Mouse (Mus musculus) intestine, embryonic 16.5 days (tissue): ENCODE measurements around the gene Sptb. TPM values are rescaled to one million over a fixed set of nuclear protein-coding genes. Genes with fewer than 3 reads are reported as not detected.

Experiments used
- ATAC-seq: fragments of 200-750 bp; cut with Nextera tagmentation; 2 replicates; pipeline ENCODE4 v1.8.0; 2017; ENCODE audit warnings: moderate TSS enrichment, moderate library complexity
- H3K27ac ChIP-seq: fragments of 300-500 bp; sonication (generic); 2 replicates; pipeline ENCODE4 v1.5.1; 2014; ENCODE audit warnings: mild to moderate bottlenecking, low read length
- H3K27me3 ChIP-seq: fragments of 300-500 bp; sonication (generic); replicated peaks from 2 replicates; pipeline ENCODE4 v1.6.1; 2014; ENCODE audit warnings: low read length, control low read depth, mixed read lengths; ENCODE audit not compliant: control insufficient read depth, insufficient read depth
- H3K36me3 ChIP-seq: fragments of 300-500 bp; sonication (generic); 2 replicates; pipeline ENCODE4 v1.6.1; 2014; ENCODE audit warnings: low read length, control low read depth; ENCODE audit not compliant: control insufficient read depth, insufficient read depth
- H3K4me1 ChIP-seq: fragments of 300-500 bp; sonication (generic); 2 replicates; pipeline ENCODE4 v1.6.1; 2014; ENCODE audit warnings: low read length, control low read depth, mixed read lengths; ENCODE audit not compliant: control insufficient read depth, insufficient read depth
- H3K4me2 ChIP-seq: fragments of 300-500 bp; sonication (generic); 2 replicates; pipeline ENCODE4 v1.6.1; 2014; ENCODE audit warnings: low read depth, low read length, control low read depth
- H3K4me3 ChIP-seq: fragments of 300-500 bp; sonication (generic); 2 replicates; pipeline ENCODE4 v1.5.1; 2014; ENCODE audit warnings: mild to moderate bottlenecking, low read length
- H3K9ac ChIP-seq: fragments of 300-500 bp; sonication (generic); 2 replicates; pipeline ENCODE4 v1.6.1; 2014; ENCODE audit warnings: low read depth, low read length
- H3K9me3 ChIP-seq: fragments of 300-500 bp; sonication (generic); 2 replicates; pipeline ENCODE4 v1.6.1; 2016; ENCODE audit warnings: low read length, control low read depth; ENCODE audit not compliant: control insufficient read depth
- WGBS: fragments of 180-500 bp; shearing (Covaris S2); extraction: QIAGEN DNeasy Blood & Tissue Kit; methylation state at CpG from one replicate; pipeline ENCODE4 v1.1.7; 2014; 5-methylcytosine and 5-hydroxymethylcytosine counted together
- polyA plus RNA-seq: library from polyadenylated mRNA; unstranded; fragments of >200 nt; fragmentation: Nextera tagmentation; extraction: Ambion mirVana; gene quantifications from 2 replicates; pipeline ENCODE4 v1.2.1, GENCODE M21; 2015

Sptb gene
- polyA plus RNA-seq, 1 experiment from 2014 or later: 1.2 TPM

- Histone ChIP-seq H3K4me2 (no peak overlapping the region), H3K4me3 (no peak overlapping the region), H3K27ac (no peak overlapping the region), H3K9ac (no peak overlapping the region), H3K36me3 (no peaks in the 10 kb centered on the region), H3K27me3 (no peaks in the 10 kb centered on the region), H3K4me1 (peaks cover 4% of the 10 kb centered on the region), H3K9me3 (no peaks in the 10 kb centered on the region)
- ATAC-seq: peak; percentile 58; the same call in 1 of the 2 replicates
- WGBS: 60% methylated on average over 16 of the region's 16 CpGs
Measured at GRCm38 (mm10) chr12:76649708-76650687, 60.3 kb downstream of the Sptb start.

DNA sequence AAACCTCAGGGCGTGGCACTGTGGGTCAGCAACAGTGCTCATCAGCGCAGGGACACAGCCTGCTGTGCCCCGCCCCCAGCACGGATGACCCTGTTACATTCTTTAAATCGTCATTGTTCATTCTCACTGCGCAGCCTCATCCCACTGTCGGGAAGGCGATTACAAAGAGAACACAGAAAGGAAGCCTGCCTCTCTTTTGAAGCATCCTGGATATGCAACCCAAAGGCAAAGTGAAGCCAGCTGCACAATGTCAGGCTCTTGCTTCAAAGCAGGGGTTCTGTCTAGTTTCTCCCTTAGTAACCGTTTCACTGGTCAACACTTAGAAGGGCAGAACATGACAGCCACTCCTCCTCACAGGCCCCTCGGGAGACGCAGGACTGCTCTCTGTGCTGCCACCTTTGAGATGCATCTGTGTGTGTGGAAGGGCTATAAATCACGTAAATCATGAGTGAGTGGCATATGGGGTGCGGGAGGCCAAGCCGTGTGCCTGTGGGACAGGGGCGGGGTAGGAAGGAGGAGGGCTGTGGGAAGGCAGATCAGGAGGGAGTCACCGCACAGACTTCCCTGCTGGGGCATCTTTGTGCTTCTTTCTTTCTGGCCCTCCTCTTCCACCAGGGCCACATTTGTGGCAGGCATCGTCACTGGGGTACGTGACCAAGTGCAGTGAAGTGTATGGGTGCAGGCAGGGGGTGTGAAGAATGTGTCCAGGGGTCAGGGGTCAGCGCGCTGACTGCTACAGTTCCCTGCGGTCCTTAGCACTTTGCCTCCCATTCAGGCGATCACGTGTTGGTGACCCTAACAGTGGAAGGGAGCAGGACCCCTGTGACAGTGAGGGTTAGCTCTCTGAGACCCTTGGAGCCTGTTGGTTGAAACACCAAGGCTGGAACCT lies 64.9 kb downstream of the Sptb start:
- Histone ChIP-seq H3K27me3 (no peaks in the 10 kb centered on the region), H3K4me3 (no peak overlapping the region), H3K4me1 (peaks cover 6% of the 10 kb centered on the region), H3K9me3 (no peaks in the 10 kb centered on the region), H3K4me2 (no peak overlapping the region), H3K9ac (peak overlapping the region; percentile 9; the same call in 1 of the 2 replicates), H3K27ac (no peak overlapping the region), H3K36me3 (no peaks in the 10 kb centered on the region)
- WGBS: 29% methylated on average over 23 of the region's 23 CpGs
- ATAC-seq: peak; percentile 53

DNA sequence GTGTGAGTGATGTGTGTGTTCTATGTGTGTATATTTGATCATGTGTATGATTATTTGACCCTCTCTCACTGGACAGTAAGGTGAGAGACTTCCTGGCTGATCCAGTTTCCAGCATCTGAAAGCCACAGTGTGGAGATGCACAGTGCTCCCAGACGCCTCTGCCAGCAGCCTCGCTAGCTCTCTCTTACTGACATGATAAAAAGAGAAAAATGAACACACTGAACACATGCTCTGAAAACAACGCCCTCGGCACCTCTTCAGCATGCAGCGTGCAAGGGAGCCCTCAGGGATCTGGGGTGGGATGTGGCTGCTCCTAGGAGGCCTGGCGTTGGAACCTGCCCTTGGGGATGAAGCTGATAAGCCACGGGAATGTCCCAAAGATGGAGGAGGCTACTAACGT lies 66.7 kb downstream of the Sptb start:
- no peak overlapping the region for H3K4me3 ChIP-seq
- ATAC-seq: no peak
- no peaks in the 10 kb centered on the region for H3K36me3 ChIP-seq
- H3K27me3 ChIP-seq: no peaks in the 10 kb centered on the region
- no peak overlapping the region for H3K4me2 ChIP-seq
- no peak overlapping the region for H3K27ac ChIP-seq
- no peak overlapping the region for H3K9ac ChIP-seq
- 66% methylated on average over 8 of the region's 8 CpGs for WGBS
- H3K4me1 ChIP-seq: peaks cover 6% of the 10 kb centered on the region
- no peaks in the 10 kb centered on the region for H3K9me3 ChIP-seq

- Histone ChIP-seq H3K9me3 (no peaks in the 10 kb centered on the region), H3K27ac (no peak overlapping the region), H3K36me3 (no peaks in the 10 kb centered on the region), H3K4me3 (no peak overlapping the region), H3K27me3 (no peaks in the 10 kb centered on the region), H3K4me2 (no peak overlapping the region), H3K4me1 (peaks cover 6% of the 10 kb centered on the region), H3K9ac (no peak overlapping the region)
- WGBS: 67% methylated on average over 4 of the region's 4 CpGs
- no peak for ATAC-seq
Measured at GRCm38 (mm10) chr12:76642616-76643015, 67.7 kb downstream of the Sptb start.

DNA sequence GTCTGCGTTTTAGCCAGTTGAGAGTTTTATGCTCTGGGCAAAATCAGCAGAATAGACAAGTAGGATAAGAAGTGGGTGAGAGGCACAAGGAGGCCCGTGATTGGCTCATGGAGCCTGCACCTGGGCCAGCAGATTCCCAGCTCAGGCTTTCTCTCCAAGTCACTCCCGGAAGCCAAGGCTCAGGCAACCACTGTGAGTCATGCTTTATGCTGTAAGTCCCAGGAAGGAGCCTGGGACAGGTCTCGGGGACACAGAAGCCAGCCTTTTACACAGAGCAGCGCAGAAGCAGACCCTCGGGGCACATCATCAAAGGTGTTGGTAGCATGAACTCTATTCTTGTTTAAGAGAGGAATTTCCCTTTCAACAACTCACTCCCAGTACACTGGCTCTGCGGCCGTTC lies 69.7 kb downstream of the Sptb start:
- H3K27me3 ChIP-seq: no peaks in the 10 kb centered on the region
- no peaks in the 10 kb centered on the region for H3K36me3 ChIP-seq
- H3K27ac ChIP-seq: no peak overlapping the region
- H3K9ac ChIP-seq: no peak overlapping the region
- H3K9me3 ChIP-seq: no peaks in the 10 kb centered on the region
- no peak for ATAC-seq
- H3K4me1 ChIP-seq: peaks cover 5% of the 10 kb centered on the region
- no peak overlapping the region for H3K4me3 ChIP-seq
- WGBS: 51% methylated on average over 8 of the region's 8 CpGs
- H3K4me2 ChIP-seq: no peak overlapping the region

- H3K27me3 ChIP-seq: no peaks in the 10 kb centered on the region
- ATAC-seq: peak; percentile 63; the same call in 1 of the 2 replicates
- no peaks in the 10 kb centered on the region for H3K36me3 ChIP-seq
- H3K9me3 ChIP-seq: no peaks in the 10 kb centered on the region
- H3K4me2 ChIP-seq: no peak overlapping the region
- no peak overlapping the region for H3K9ac ChIP-seq
- 58% methylated on average over 15 of the region's 15 CpGs for WGBS
- no peaks in the 10 kb centered on the region for H3K4me1 ChIP-seq
- 0 out of 2 replicates have a peak overlapping the region, but pooled peaks have one; percentile 4 for H3K27ac ChIP-seq
- H3K4me3 ChIP-seq: no peak overlapping the region
Measured at GRCm38 (mm10) chr12:76634899-76635693, 75.3 kb downstream of the Sptb start.

DNA sequence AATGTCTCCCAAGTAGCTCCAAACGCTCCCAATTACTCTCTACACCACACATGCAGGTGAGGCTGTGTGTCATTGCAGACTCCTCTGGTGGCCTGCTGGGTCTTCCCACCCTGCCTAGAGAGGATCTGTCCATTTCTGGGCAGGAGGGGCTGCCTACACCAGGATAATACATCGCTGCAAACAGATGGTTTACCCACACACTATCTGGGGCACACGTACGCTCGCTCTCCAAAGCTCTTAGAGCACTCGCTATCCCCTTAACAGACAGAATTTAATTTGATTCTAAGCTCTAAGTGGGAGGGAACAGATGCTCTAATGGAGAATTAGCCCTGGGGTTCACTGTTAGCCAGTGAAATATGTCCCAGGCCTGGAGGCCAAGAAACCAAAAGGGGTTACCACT lies 87.0 kb downstream of the Sptb start:
- Histone ChIP-seq H3K27ac (no peak overlapping the region), H3K36me3 (no peaks in the 10 kb centered on the region), H3K9ac (no peak overlapping the region), H3K9me3 (no peaks in the 10 kb centered on the region), H3K4me1 (no peaks in the 10 kb centered on the region; the same call in 1 of the 2 replicates), H3K27me3 (no peaks in the 10 kb centered on the region), H3K4me3 (no peak overlapping the region), H3K4me2 (no peak overlapping the region)
- ATAC-seq: no peak
- WGBS: 78% methylated on average over 6 of the region's 6 CpGs

- no peaks in the 10 kb centered on the region for H3K9me3 ChIP-seq
- ATAC-seq: no peak
- 56% methylated on average over 5 of the region's 5 CpGs for WGBS
Measured at GRCm38 (mm10) chr12:76619847-76620246, 90.5 kb downstream of the Sptb start.

More at GRCm38 (mm10) chr12:76619847-76620246, 90.5 kb downstream of the Sptb start:
- Histone ChIP-seq H3K9ac (no peak overlapping the region), H3K4me1 (peaks cover 3% of the 10 kb centered on the region; the same call in 1 of the 2 replicates), H3K27ac (no peak overlapping the region), H3K4me2 (no peak overlapping the region), H3K27me3 (no peaks in the 10 kb centered on the region), H3K36me3 (no peaks in the 10 kb centered on the region), H3K4me3 (no peak overlapping the region)
